Mouse (Mus musculus) ES-E14 (cell line): ENCODE measurements around the gene Btbd19. TPM values are rescaled to one million over a fixed set of nuclear protein-coding genes. Genes with fewer than 3 reads are reported as not detected.

ENCODE experiments used
- DNase-seq: peaks from one replicate; pipeline ENCODE4 v3.0.0-alpha.2; 2013; ENCODE audit warnings: low read depth, low spot score
- H3K27ac ChIP-seq: 2 replicates; pipeline ENCODE4 v1.5.1; 2012; ENCODE audit warnings: low read depth, mild to moderate bottlenecking, low read length, moderate library complexity, mixed read lengths; ENCODE audit not compliant: poor library complexity, insufficient read depth, severe bottlenecking
- H3K36me3 ChIP-seq: 2 replicates; pipeline ENCODE4 v1.6.1; 2012; ENCODE audit warnings: mild to moderate bottlenecking, low read length, moderate library complexity, mixed read lengths; ENCODE audit not compliant: control insufficient read depth, poor library complexity, insufficient read depth, severe bottlenecking
- H3K4me1 ChIP-seq, 2 experiments: fragments of 150-350 bp in 1 of 2; sonication (generic) in 1 of 2; 2 replicates each; pipeline ENCODE4 v1.6.1; 2012; ENCODE audit warnings: low read length in 2 of 2, mild to moderate bottlenecking in 1 of 2, mixed read lengths in 1 of 2; ENCODE audit not compliant: control insufficient read depth in 2 of 2, insufficient read depth in 2 of 2, poor library complexity in 1 of 2
- H3K4me3 ChIP-seq, 2 experiments: fragments of 150-350 bp in 1 of 2; sonication (generic) in 1 of 2; 2 replicates each; pipeline ENCODE4 v1.5.1; 2012; ENCODE audit warnings: low read length in 2 of 2, low read depth in 1 of 2, mild to moderate bottlenecking in 1 of 2, mixed read lengths in 1 of 2; ENCODE audit not compliant: insufficient read depth in 1 of 2, poor library complexity in 1 of 2, severe bottlenecking in 1 of 2
- H3K9ac ChIP-seq: 2 replicates; pipeline ENCODE4 v1.6.1; 2012; ENCODE audit warnings: low read depth, mild to moderate bottlenecking, low read length, mixed read lengths; ENCODE audit not compliant: poor library complexity, insufficient read depth, severe bottlenecking
- H3K9me3 ChIP-seq: fragments of 150-350 bp; sonication (generic); 2 replicates; pipeline ENCODE4 v1.6.1; 2012; ENCODE audit warnings: low read depth, mild to moderate bottlenecking, low read length; ENCODE audit not compliant: control insufficient read depth, insufficient read depth
- CHD2 ChIP-seq: IDR thresholded peaks from 2 replicates; pipeline ENCODE4 v1.6.1; 2014; ENCODE audit warnings: mild to moderate bottlenecking, low read depth, low read length, inconsistent platforms
- HCFC1 ChIP-seq: IDR thresholded peaks from 2 replicates; pipeline ENCODE4 v1.6.1; 2012; ENCODE audit warnings: low read length, inconsistent platforms, borderline replicate concordance; ENCODE audit not compliant: insufficient read depth
- MAFK ChIP-seq: IDR thresholded peaks from 2 replicates; pipeline ENCODE4 v1.6.1; 2014; ENCODE audit warnings: mild to moderate bottlenecking, low read depth, low read length, inconsistent platforms; ENCODE audit not compliant: insufficient read depth
- ZC3H11A ChIP-seq: IDR thresholded peaks from 2 replicates; pipeline ENCODE4 v1.6.1; 2012; ENCODE audit warnings: low read depth, mild to moderate bottlenecking, inconsistent platforms, low read length, borderline replicate concordance
- ZNF384 ChIP-seq: IDR thresholded peaks from 2 replicates; pipeline ENCODE4 v1.6.1; 2012; ENCODE audit warnings: low read depth, low read length, inconsistent platforms
- in situ Hi-C, 2 experiments: fragments of 600-800 bp; cut with MboI; formaldehyde crosslinking; loops; one replicate each; pipeline ENCODE4 v1.15.1; 2025; ENCODE audit warnings: low sequenced_read_pairs in 2 of 2, inconsistent platforms in 1 of 2; ENCODE audit not compliant: unreplicated experiment in 2 of 2
- total RNA-seq: library from RNA; depleted of rRNA; stranded (reverse); fragments of 300-350 nt; gene quantifications from 2 replicates; pipeline ENCODE4 v1.2.3, GENCODE M21; 2012

Btbd19 gene
- total RNA-seq, 1 experiment: 51.2 TPM

GRCm38 (mm10) chr4:117139217-117139612, 13.7 kb upstream of the Btbd19 start:
- in situ Hi-C loops: loop anchor here in 1 of 2 experiments (25.0 kb wide), 1 partner anchor 327 kb away; the partner anchor contains the start of genes Hpdl, Mutyh and Toe1

GRCm38 (mm10) chr4:117138295-117139216, 13.0 kb upstream of the Btbd19 start:
- in situ Hi-C loops: loop anchor here in 1 of 2 experiments (25.0 kb wide), 1 partner anchor 326 kb away; the partner anchor contains the start of genes Hpdl, Mutyh and Toe1
- Histone ChIP-seq H3K36me3 (no peaks in the 10 kb centered on the region), H3K9me3 (no peaks in the 10 kb centered on the region), H3K4me1 (peaks cover 5 to 28% of the 10 kb centered on the region in 2 experiments; a peak in 3 of 4 replicates), H3K4me3 (no peak overlapping the region), H3K27ac (peak overlapping the region; percentile 95), H3K9ac (peak overlapping the region; percentile 36; the same call in 1 of the 2 replicates)
- no peak for TF ChIP-seq ZC3H11A
- TF ChIP-seq HCFC1: no peak
- TF ChIP-seq CHD2: no peak; the same call in 1 of the 2 replicates
- TF ChIP-seq ZNF384: no peak
- no peak for TF ChIP-seq MAFK
- DNase-seq: peak; percentile 68

More at GRCm38 (mm10) chr4:117139217-117139612, 13.7 kb upstream of the Btbd19 start:
- Histone ChIP-seq H3K27ac (peak overlapping the region; percentile 95; the same call in 1 of the 2 replicates), H3K4me1 (peaks cover 5 to 28% of the 10 kb centered on the region in 2 experiments; a peak in 3 of 4 replicates), H3K9me3 (no peaks in the 10 kb centered on the region), H3K36me3 (no peaks in the 10 kb centered on the region), H3K4me3 (no peak overlapping the region), H3K9ac (peak overlapping the region; percentile 36; the same call in 1 of the 2 replicates)
- TF ChIP-seq ZC3H11A (0 out of 2 replicates have a peak, but pooled peaks have one; percentile 1), ZNF384 (0 out of 2 replicates have a peak, but pooled peaks have one; percentile 26), MAFK (no peak)
- no peak for DNase-seq

- Histone ChIP-seq H3K9ac (peak overlapping the region; percentile 75), H3K27ac (peak overlapping the region; percentile 82), H3K4me1 (peaks cover 5 to 35% of the 10 kb centered on the region in 2 experiments; a peak in 3 of 4 replicates), H3K4me3 (peak overlapping the region; percentile 10 to 30; a peak in 3 of 4 replicates), H3K36me3 (peaks cover 7% of the 10 kb centered on the region), H3K9me3 (no peaks in the 10 kb centered on the region)
- TF ChIP-seq HCFC1 (no peak), ZC3H11A (no peak), MAFK (peak; percentile 88), CHD2 (no peak), ZNF384 (no peak)
- no peak for DNase-seq
- in situ Hi-C loops: loop anchor here in 1 of 2 experiments (25.0 kb wide), 1 partner anchor 324 kb away; the partner anchor contains the start of genes Hpdl, Mutyh and Toe1
These were observed 10.5 kb upstream of the Btbd19 start for GRCm38 (mm10) chr4:117136034-117136433.

- Histone ChIP-seq H3K4me3 (no peak overlapping the region), H3K27ac (no peak overlapping the region), H3K9ac (no peak overlapping the region), H3K9me3 (no peaks in the 10 kb centered on the region), H3K4me1 (peaks cover 6 to 46% of the 10 kb centered on the region in 2 experiments; a peak in 3 of 4 replicates), H3K36me3 (peaks cover 20% of the 10 kb centered on the region)
- no peak for TF ChIP-seq ZC3H11A
- no peak for TF ChIP-seq MAFK
- no peak for DNase-seq
- in situ Hi-C loops: loop anchor here in 1 of 2 experiments (25.0 kb wide), 1 partner anchor 322 kb away; the partner anchor contains the start of genes Hpdl, Mutyh and Toe1
These were observed 9.1 kb upstream of the Btbd19 start for GRCm38 (mm10) chr4:117134601-117134995.
